Mouse (Mus musculus): ENCODE results near the gene Fam102b.

The Fam102b gene

GRCm38 (mm10) chr3:108959680-108960295 lies 67.6 kb downstream of the Fam102b start:
- Histone ChIP-seq H3K36me3 (ENCODE audit: control insufficient read depth, insufficient read depth, low read length, poor library complexity, severe bottlenecking) (no peaks in the 10 kb centered on the region), H3K27me3 (ENCODE audit: control insufficient read depth, insufficient read depth, low read length, poor library complexity, severe bottlenecking) (no peaks in the 10 kb centered on the region)
- no peak for DNase-seq (ENCODE audit: low read depth, low spot score)

- H3K36me3 ChIP-seq (ENCODE audit: control insufficient read depth, insufficient read depth, low read length, poor library complexity, severe bottlenecking), result no peaks in the 10 kb centered on the region
- H3K27me3 ChIP-seq (ENCODE audit: control insufficient read depth, insufficient read depth, low read length, poor library complexity, severe bottlenecking), result no peaks in the 10 kb centered on the region
- no peak for DNase-seq (ENCODE audit: low read depth, low spot score)
Observed at GRCm38 (mm10) chr3:108957976-108958375, 69.4 kb downstream of the Fam102b start.

GRCm38 (mm10) chr3:108940996-108941395 lies 86.4 kb downstream of the Fam102b start:
- H3K36me3 ChIP-seq (ENCODE audit: control insufficient read depth, insufficient read depth, low read length, poor library complexity, severe bottlenecking), result no peaks in the 10 kb centered on the region
- DNase-seq (ENCODE audit: low read depth, low spot score), result no peak

GRCm38 (mm10) chr3:108940001-108940633 lies 87.3 kb downstream of the Fam102b start, which contains the start of gene Gm9857:
Gene Gm9857, minus strand, starts transcription at chr3:108940445.
- Histone ChIP-seq H3K36me3 (ENCODE audit: control insufficient read depth, insufficient read depth, low read length, poor library complexity, severe bottlenecking) (no peaks in the 10 kb centered on the region), H3K27me3 (ENCODE audit: control insufficient read depth, insufficient read depth, low read length, poor library complexity, severe bottlenecking) (no peaks in the 10 kb centered on the region)
- no peak for DNase-seq (ENCODE audit: low read depth, low spot score)

More at GRCm38 (mm10) chr3:108940996-108941395, 86.4 kb downstream of the Fam102b start:
- no peaks in the 10 kb centered on the region for H3K27me3 ChIP-seq (ENCODE audit: control insufficient read depth, insufficient read depth, low read length, poor library complexity, severe bottlenecking)

- DNase-seq (ENCODE audit: low read depth, low spot score), result no peak
- Histone ChIP-seq H3K27me3 (ENCODE audit: control insufficient read depth, insufficient read depth, low read length, poor library complexity, severe bottlenecking) (no peaks in the 10 kb centered on the region), H3K36me3 (ENCODE audit: control insufficient read depth, insufficient read depth, low read length, poor library complexity, severe bottlenecking) (no peaks in the 10 kb centered on the region)
Observed at GRCm38 (mm10) chr3:108939573-108939972, 87.8 kb downstream of the Fam102b start, which contains the start of gene Henmt1. Gene Henmt1, plus strand, starts transcription at chr3:108939873.

- Histone ChIP-seq H3K36me3 (ENCODE audit: control insufficient read depth, insufficient read depth, low read length, poor library complexity, severe bottlenecking) (no peaks in the 10 kb centered on the region), H3K27me3 (ENCODE audit: control insufficient read depth, insufficient read depth, low read length, poor library complexity, severe bottlenecking) (no peaks in the 10 kb centered on the region)
Observed at GRCm38 (mm10) chr3:108938691-108939090, 88.7 kb downstream of the Fam102b start.

GRCm38 (mm10) chr3:108933557-108933956 lies 93.8 kb downstream of the Fam102b start:
- Histone ChIP-seq H3K27me3 (ENCODE audit: control insufficient read depth, insufficient read depth, low read length, poor library complexity, severe bottlenecking) (no peaks in the 10 kb centered on the region), H3K36me3 (ENCODE audit: control insufficient read depth, insufficient read depth, low read length, poor library complexity, severe bottlenecking) (no peaks in the 10 kb centered on the region)
- no peak for DNase-seq (ENCODE audit: low read depth, low spot score)

More at GRCm38 (mm10) chr3:108938691-108939090, 88.7 kb downstream of the Fam102b start:
- DNase-seq (ENCODE audit: low read depth, low spot score), result no peak

GRCm38 (mm10) chr3:108926308-108926707 lies 101.1 kb downstream of the Fam102b start:
- Histone ChIP-seq H3K36me3 (ENCODE audit: control insufficient read depth, insufficient read depth, low read length, poor library complexity, severe bottlenecking) (no peaks in the 10 kb centered on the region), H3K27me3 (ENCODE audit: control insufficient read depth, insufficient read depth, low read length, poor library complexity, severe bottlenecking) (no peaks in the 10 kb centered on the region)
- no peak for DNase-seq (ENCODE audit: low read depth, low spot score)

GRCm38 (mm10) chr3:108925677-108926076 lies 101.7 kb downstream of the Fam102b start:
- Histone ChIP-seq H3K36me3 (ENCODE audit: control insufficient read depth, insufficient read depth, low read length, poor library complexity, severe bottlenecking) (no peaks in the 10 kb centered on the region), H3K27me3 (ENCODE audit: control insufficient read depth, insufficient read depth, low read length, poor library complexity, severe bottlenecking) (no peaks in the 10 kb centered on the region)
- DNase-seq (ENCODE audit: low read depth, low spot score), result no peak

- no peaks in the 10 kb centered on the region for H3K36me3 ChIP-seq (ENCODE audit: control insufficient read depth, insufficient read depth, low read length, poor library complexity, severe bottlenecking)
- DNase-seq (ENCODE audit: low read depth, low spot score), result no peak
- H3K27me3 ChIP-seq (ENCODE audit: control insufficient read depth, insufficient read depth, low read length, poor library complexity, severe bottlenecking), result no peaks in the 10 kb centered on the region
Observed at GRCm38 (mm10) chr3:108921822-108922221, 105.6 kb downstream of the Fam102b start.
